13 mouse cellular contexts compared by ENCODE assay signal in the genomic region with DNA sequence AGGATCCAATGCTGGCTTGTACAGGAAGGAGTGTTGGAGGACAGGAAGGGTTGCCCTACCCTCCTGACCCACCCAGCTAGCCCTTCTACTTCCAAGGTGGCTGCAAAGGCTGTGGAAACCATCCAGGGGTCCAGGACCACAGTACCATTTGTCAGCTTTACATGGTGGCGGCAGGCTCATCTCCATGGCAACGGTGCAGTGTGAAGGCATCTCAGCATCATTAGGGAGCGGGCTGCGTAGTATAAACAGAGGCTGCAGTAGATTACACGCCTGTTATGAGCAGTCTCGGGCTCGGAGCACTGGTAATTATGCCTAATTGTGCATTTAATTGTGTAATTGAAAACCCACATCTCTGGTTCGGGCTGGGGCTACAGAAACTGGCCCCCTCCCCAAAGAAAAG. TPM values are rescaled to one million over a fixed set of nuclear protein-coding genes. Genes with fewer than 3 reads are reported as not detected.
DNase-seq lines count a peak whose midpoint lies in the region; ATAC-seq lines count a peak whose summit lies in the region.
"Had no signal": no experiment of that assay in that cellular context is flagged by ENCODE, and none has a peak within 500 bp of the region (broad histone marks: within the 10 kb centered on the region; RNA-seq: fewer than 3 reads in every experiment).

No protein-coding gene starts in this region.

- intact Hi-C loops in left cerebral cortex, postnatal 36 days (cut with DNase I): no loop called here

- H3K4me3 ChIP-seq in forebrain, embryonic 15.5 days: no peak overlapping the region
- H3K4me3 ChIP-seq in midbrain, embryonic 14.5 days (replicated peaks; ENCODE audit: low read depth, low read length): no peak overlapping the region
- H3K4me3 ChIP-seq: left cerebral cortex, adult 2 months had no signal

- peak; percentile 61 to 69 for DNase-seq in right cerebral cortex, postnatal 10 days (ENCODE audit: low spot score in 2 of 2)
- DNase-seq in right cerebral cortex, postnatal 14 days: no peak
- DNase-seq in midbrain, embryonic 14.5 days: peak; percentile 87
- no peak for DNase-seq in left cerebral cortex, postnatal 36 days (ENCODE audit: low spot score in 2 of 2)
- DNase-seq in lung, adult 18-20 months: no peak
- no peak for DNase-seq in yolk sac, embryonic 10.5 days (ENCODE audit: low spot score)
- DNase-seq: heart, postnatal 10 days had no signal

- H3K9me3 ChIP-seq in forebrain, embryonic 15.5 days: no peaks in the 10 kb centered on the region
- no peaks in the 10 kb centered on the region for H3K9me3 ChIP-seq in midbrain, embryonic 14.5 days (ENCODE audit: control insufficient read depth, low read length)

- 7% methylated on average over 8 of the region's 8 CpGs for WGBS in forebrain, embryonic 15.5 days
- 13% methylated on average over 8 of the region's 8 CpGs for WGBS in midbrain, embryonic 14.5 days

- peak overlapping the region; percentile 21 for H3K4me2 ChIP-seq in forebrain, embryonic 15.5 days (replicated peaks)
- H3K4me2 ChIP-seq in midbrain, embryonic 14.5 days (ENCODE audit: low read length): peak overlapping the region; percentile 25

- no peak overlapping the region for H3K9ac ChIP-seq in forebrain, embryonic 15.5 days (replicated peaks)
- H3K9ac ChIP-seq in midbrain, embryonic 14.5 days (replicated peaks; ENCODE audit: low read length): peak overlapping the region; percentile 20; the same call in 1 of the 2 replicates

- peaks cover 63% of the 10 kb centered on the region for H3K4me1 ChIP-seq in forebrain, embryonic 15.5 days
- peaks cover 59% of the 10 kb centered on the region for H3K4me1 ChIP-seq in midbrain, embryonic 14.5 days (ENCODE audit: control insufficient read depth, insufficient read depth, low read length)

- peak overlapping the region; percentile 25; the same call in 1 of the 2 replicates for H3K27ac ChIP-seq in forebrain, embryonic 15.5 days (replicated peaks)
- peak overlapping the region; percentile 55 for H3K27ac ChIP-seq in midbrain, embryonic 14.5 days (replicated peaks; ENCODE audit: low read depth, low read length)
- H3K27ac ChIP-seq: left cerebral cortex, adult 2 months had no signal

- no peaks in the 10 kb centered on the region for H3K36me3 ChIP-seq in forebrain, embryonic 15.5 days
- H3K36me3 ChIP-seq in midbrain, embryonic 14.5 days (ENCODE audit: control insufficient read depth, insufficient read depth, low read length): no peaks in the 10 kb centered on the region

- ATAC-seq in forebrain, embryonic 15.5 days (replicated peaks): peak; percentile 78
- ATAC-seq in midbrain, embryonic 14.5 days (ENCODE audit: low FRiP score, low TSS enrichment): peak; percentile 67; the same call in 1 of the 2 replicates
- ATAC-seq: intestine, postnatal 0 days; Patski had no signal

- H3K27me3 ChIP-seq in forebrain, embryonic 15.5 days: no peaks in the 10 kb centered on the region
- H3K27me3 ChIP-seq in midbrain, embryonic 14.5 days (ENCODE audit: control insufficient read depth, insufficient read depth, low read length): no peaks in the 10 kb centered on the region
- H3K27me3 ChIP-seq: Patski had no signal

RNA-seq across cellular contexts. Expression of a gene that starts 10.2 kb away (rescaled TPM):
- polyA plus RNA-seq in forebrain, embryonic 15.5 days (2015; fragmentation: Nextera tagmentation; extraction: Ambion mirVana): 9.3 TPM in 2 replicates
- polyA plus RNA-seq in midbrain, embryonic 14.5 days (2014; fragmentation: Nextera tagmentation; extraction: Ambion mirVana): 25.7 and 76.6 TPM in 2 replicates
- 10 to 100 TPM; 30.4 to 43.3 TPM for total RNA-seq in left cerebral cortex, postnatal 36 days (2021)
- total RNA-seq: granulocyte monocyte progenitor cell, adult 5-6 weeks; monocyte, adult 5-6 weeks had no signal

Comparison
In these comparisons a context has a peak if more than half of its experiments do, and no peak if none do; other contexts are left out.
1. DNase-seq: peak in right cerebral cortex, postnatal 10 days (2 of 2) and midbrain, embryonic 14.5 days (single experiment); none in right cerebral cortex, postnatal 14 days (single experiment), left cerebral cortex, postnatal 36 days (0 of 2), lung, adult 18-20 months (0 of 2) and yolk sac, embryonic 10.5 days (single experiment).